ENCODE assay signal across 13 mouse cellular contexts in genomic region chr10:71052208-71052607, GRCm38 (mm10).
DNase-seq lines count a peak whose midpoint lies in the region; ATAC-seq and TF ChIP-seq lines count a peak whose summit lies in the region.
"Had no signal": no experiment of that assay in that cellular context is flagged by ENCODE, and none has a peak within 500 bp of the region (broad histone marks: within the 10 kb centered on the region; RNA-seq: fewer than 3 reads in every experiment).

No protein-coding gene starts in this region.

- no peak overlapping the region for H3K9ac ChIP-seq in heart, postnatal 0 days (replicated peaks; ENCODE audit: low read depth, low read length)
- H3K9ac ChIP-seq: limb, embryonic 12.5 days had no signal

- no peak overlapping the region for H3K4me3 ChIP-seq in heart, postnatal 0 days (ENCODE audit: low read depth, low read length)
- H3K4me3 ChIP-seq: limb, embryonic 12.5 days had no signal

- ATAC-seq in heart, postnatal 0 days (ENCODE audit: insufficient read depth, low read depth): peak; percentile 88
- no peak for ATAC-seq in activated CD4-positive, CD25-positive, alpha-beta regulatory T cell, adult 4 months
- ATAC-seq: intestine, postnatal 0 days had no signal

- H3K27me3 ChIP-seq in heart, postnatal 0 days (ENCODE audit: control insufficient read depth, insufficient read depth, low read length): no peaks in the 10 kb centered on the region
- H3K27me3 ChIP-seq: limb, embryonic 12.5 days had no signal

- peak; percentile 47 to 56 for DNase-seq in cerebellum, postnatal 10 days
- no peak for DNase-seq in cerebellum, postnatal 25 days
- DNase-seq in left cerebral cortex, postnatal 4 days: peak; percentile 21
- DNase-seq in left cerebral cortex, postnatal 10 days (ENCODE audit: extremely low spot score in 1 of 2, low spot score in 2 of 2): no peak
- peak; percentile 60 for DNase-seq in brain, embryonic 14.5 days (ENCODE audit: low read depth)
- peak; percentile 80 for DNase-seq in heart, postnatal 0 days (ENCODE audit: low spot score)
- DNase-seq in gastrocnemius, postnatal 36 days: no peak
- DNase-seq: adrenal gland, postnatal 36 days; cerebellum, adult 11-12 months; thymus, postnatal 25 days had no signal

- WGBS in heart, postnatal 0 days: 24% methylated on average over 7 of the region's 7 CpGs

- TF ChIP-seq POLR2A in brain, embryonic 14.5 days (IDR thresholded peaks at IDR 0.05; ENCODE audit: borderline replicate concordance, extremely low read depth, insufficient read depth, insufficient read length, poor library complexity, severe bottlenecking): no peak

- peaks cover 21% of the 10 kb centered on the region for H3K4me1 ChIP-seq in heart, postnatal 0 days (ENCODE audit: control insufficient read depth, insufficient read depth)

- no peak for TF ChIP-seq CTCF in brain, embryonic 14.5 days (IDR thresholded peaks at IDR 0.05; ENCODE audit: borderline replicate concordance, extremely low read depth, insufficient read depth, insufficient read length)
- TF ChIP-seq CTCF in heart, postnatal 0 days (IDR thresholded peaks at IDR 0.05; ENCODE audit: low read depth): no peak

- H3K9me3 ChIP-seq in heart, postnatal 0 days (replicated peaks; ENCODE audit: control insufficient read depth, low read length): no peaks in the 10 kb centered on the region
- H3K9me3 ChIP-seq: limb, embryonic 12.5 days had no signal

- H3K4me2 ChIP-seq in heart, postnatal 0 days (ENCODE audit: low read depth, low read length): peak overlapping the region; percentile 21
- H3K4me2 ChIP-seq: limb, embryonic 12.5 days had no signal

- intact Hi-C loops in left cerebral cortex, postnatal 4 days (cut with DNase I): no loop called here
- intact Hi-C loops in left cerebral cortex, postnatal 10 days (cut with DNase I): no loop called here
- intact Hi-C loops in gastrocnemius, postnatal 36 days (cut with DNase I): no loop called here

- no peaks in the 10 kb centered on the region for H3K36me3 ChIP-seq in heart, postnatal 0 days (replicated peaks; ENCODE audit: control insufficient read depth, insufficient read depth, low read length)
- H3K36me3 ChIP-seq: limb, embryonic 12.5 days had no signal

- TF ChIP-seq EP300 in heart, postnatal 0 days (IDR thresholded peaks at IDR 0.05; ENCODE audit: low read depth): no peak

- H3K27ac ChIP-seq in heart, postnatal 0 days (ENCODE audit: low read depth): peak overlapping the region; percentile 72
- H3K27ac ChIP-seq: limb, embryonic 12.5 days had no signal

Comparison
In these comparisons a context has a peak if more than half of its experiments do, and no peak if none do; other contexts are left out.
1. DNase-seq: peak in cerebellum, postnatal 10 days (2 of 2), left cerebral cortex, postnatal 4 days (single experiment), brain, embryonic 14.5 days (single experiment) and heart, postnatal 0 days (single experiment); none in cerebellum, postnatal 25 days (0 of 2), left cerebral cortex, postnatal 10 days (0 of 2) and gastrocnemius, postnatal 36 days (0 of 2).